Mouse (Mus musculus) lung, postnatal 0 days (tissue): ENCODE measurements at regions not wholly inside any gene's neighbourhood (a gene's known extent, or its start where the extent isn't known, plus 50 kb on each side); places are given as distances from the start of the nearest gene placed in this dataset.

Experiments used
- ATAC-seq: fragments of 200-750 bp; cut with Nextera tagmentation; 2 replicates; pipeline ENCODE4 v1.8.0; 2017; ENCODE audit warnings: moderate library complexity
- DNase-seq: peaks from one replicate; pipeline ENCODE4 v3.0.0-alpha.2; 2016; ENCODE audit warnings: low spot score
- H3K27ac ChIP-seq: fragments of 300-500 bp; sonication (generic); 2 replicates; pipeline ENCODE4 v1.5.1; 2014; ENCODE audit warnings: antibody characterized with exemption, mild to moderate bottlenecking, low read length, mixed read lengths
- H3K27me3 ChIP-seq: fragments of 300-500 bp; sonication (generic); replicated peaks from 2 replicates; pipeline ENCODE4 v1.6.1; 2014; ENCODE audit warnings: low read length, mixed read lengths; ENCODE audit not compliant: insufficient read depth
- H3K36me3 ChIP-seq: fragments of 300-500 bp; sonication (generic); 2 replicates; pipeline ENCODE4 v1.6.1; 2014; ENCODE audit warnings: low read length, mixed read lengths; ENCODE audit not compliant: insufficient read depth
- H3K4me1 ChIP-seq: fragments of 300-500 bp; sonication (generic); 2 replicates; pipeline ENCODE4 v1.6.1; 2014; ENCODE audit warnings: antibody characterized with exemption, low read depth, low read length, mixed read lengths; ENCODE audit not compliant: insufficient read depth
- H3K4me2 ChIP-seq: fragments of 300-500 bp; sonication (generic); replicated peaks from 2 replicates; pipeline ENCODE4 v1.6.1; 2014; ENCODE audit warnings: low read depth, mild to moderate bottlenecking, low read length, moderate library complexity, mixed read lengths
- H3K4me3 ChIP-seq: fragments of 300-500 bp; sonication (generic); 2 replicates; pipeline ENCODE4 v1.5.1; 2014; ENCODE audit warnings: low read depth, low read length
- H3K9ac ChIP-seq: fragments of 300-500 bp; sonication (generic); replicated peaks from 2 replicates; pipeline ENCODE4 v1.6.1; 2014; ENCODE audit warnings: low read depth, mild to moderate bottlenecking
- H3K9me3 ChIP-seq: fragments of 300-500 bp; sonication (generic); 2 replicates; pipeline ENCODE4 v1.6.1; 2016; ENCODE audit warnings: low read length, mixed read lengths
- CTCF ChIP-seq: IDR thresholded peaks from 2 replicates; pipeline ENCODE4 v1.5.1; 2016; ENCODE audit warnings: antibody characterized with exemption, mild to moderate bottlenecking
- EP300 ChIP-seq: IDR thresholded peaks from 2 replicates; pipeline ENCODE4 v1.6.1; 2016; ENCODE audit warnings: antibody characterized with exemption, mild to moderate bottlenecking, control low read depth
- WGBS: fragments of 180-500 bp; shearing (Covaris S2); extraction: QIAGEN DNeasy Blood & Tissue Kit; methylation state at CpG from one replicate; pipeline ENCODE4 v1.1.7; 2014; 5-methylcytosine and 5-hydroxymethylcytosine counted together

GRCm38 (mm10) chrX:95291676-95292075 is 95.0 kb upstream of the Arhgef9 start:
- DNase-seq, result no peak
- ATAC-seq, result no peak
- Histone ChIP-seq H3K27me3 (no peaks in the 10 kb centered on the region), H3K36me3 (no peaks in the 10 kb centered on the region), H3K4me2 (no peak overlapping the region), H3K9me3 (no peaks in the 10 kb centered on the region), H3K9ac (no peak overlapping the region), H3K27ac (no peak overlapping the region), H3K4me1 (no peaks in the 10 kb centered on the region), H3K4me3 (no peak overlapping the region)
- 84% methylated on average over 5 of the region's 5 CpGs for WGBS
- TF ChIP-seq EP300 (no peak), CTCF (no peak)

- TF ChIP-seq CTCF (no peak), EP300 (no peak)
- Histone ChIP-seq H3K9me3 (no peaks in the 10 kb centered on the region), H3K27ac (no peak overlapping the region), H3K4me3 (no peak overlapping the region), H3K4me1 (no peaks in the 10 kb centered on the region), H3K36me3 (no peaks in the 10 kb centered on the region), H3K9ac (no peak overlapping the region), H3K4me2 (no peak overlapping the region), H3K27me3 (no peaks in the 10 kb centered on the region)
- WGBS, result 34% methylated on average over 5 of the region's 5 CpGs
- DNase-seq (no peak), ATAC-seq (peak; percentile 25; the same call in 1 of the 2 replicates)
Measured at GRCm38 (mm10) chrX:95282038-95282437, 85.4 kb upstream of the Arhgef9 start.

GRCm38 (mm10) chrX:95253517-95253916 is 56.9 kb upstream of the Arhgef9 start:
- ATAC-seq (no peak), DNase-seq (peak; percentile 8)
- TF ChIP-seq EP300, result no peak
- peak; percentile 66 for TF ChIP-seq CTCF

More at GRCm38 (mm10) chrX:95253517-95253916, 56.9 kb upstream of the Arhgef9 start:
- no peak overlapping the region for H3K27ac ChIP-seq
- no peaks in the 10 kb centered on the region for H3K27me3 ChIP-seq
- WGBS, result 29% methylated on average over 13 of the region's 13 CpGs
- H3K36me3 ChIP-seq, result no peaks in the 10 kb centered on the region
- no peak overlapping the region for H3K4me3 ChIP-seq
- no peak overlapping the region for H3K9ac ChIP-seq
- no peaks in the 10 kb centered on the region for H3K9me3 ChIP-seq
- H3K4me2 ChIP-seq, result no peak overlapping the region
- H3K4me1 ChIP-seq, result no peaks in the 10 kb centered on the region
